Mouse (Mus musculus): ENCODE measurements at regions not wholly inside any gene's neighbourhood (a gene's known extent, or its start where the extent isn't known, plus 50 kb on each side); places are given as distances from the start of the nearest gene placed in this dataset.
"Not testable (repeated sequence)": the region's sequence is repeated elsewhere in the genome, so short reads cannot be mapped to it uniquely, and the experiment has no call there.

DNA sequence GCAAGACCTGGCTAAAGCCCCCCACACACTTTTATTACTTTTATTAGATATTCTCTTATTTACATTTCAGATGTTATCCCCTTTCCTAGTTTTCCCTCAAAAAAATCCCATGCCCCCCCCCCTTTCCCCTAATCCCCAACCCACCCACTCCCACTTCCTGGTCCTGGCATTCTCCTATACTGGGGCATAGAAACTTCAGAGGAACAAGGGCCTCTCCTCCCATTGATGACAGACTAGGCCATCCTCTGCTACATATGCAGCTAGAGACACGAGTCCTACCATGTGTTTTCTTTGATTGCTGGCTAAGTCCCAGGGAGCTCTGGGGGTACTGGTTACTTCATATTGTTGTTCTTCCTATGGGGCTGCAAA, 116.8 kb downstream of the Rfpl4b start:
- DNase-seq (ENCODE audit: low read depth) = not testable (repeated sequence)

DNA sequence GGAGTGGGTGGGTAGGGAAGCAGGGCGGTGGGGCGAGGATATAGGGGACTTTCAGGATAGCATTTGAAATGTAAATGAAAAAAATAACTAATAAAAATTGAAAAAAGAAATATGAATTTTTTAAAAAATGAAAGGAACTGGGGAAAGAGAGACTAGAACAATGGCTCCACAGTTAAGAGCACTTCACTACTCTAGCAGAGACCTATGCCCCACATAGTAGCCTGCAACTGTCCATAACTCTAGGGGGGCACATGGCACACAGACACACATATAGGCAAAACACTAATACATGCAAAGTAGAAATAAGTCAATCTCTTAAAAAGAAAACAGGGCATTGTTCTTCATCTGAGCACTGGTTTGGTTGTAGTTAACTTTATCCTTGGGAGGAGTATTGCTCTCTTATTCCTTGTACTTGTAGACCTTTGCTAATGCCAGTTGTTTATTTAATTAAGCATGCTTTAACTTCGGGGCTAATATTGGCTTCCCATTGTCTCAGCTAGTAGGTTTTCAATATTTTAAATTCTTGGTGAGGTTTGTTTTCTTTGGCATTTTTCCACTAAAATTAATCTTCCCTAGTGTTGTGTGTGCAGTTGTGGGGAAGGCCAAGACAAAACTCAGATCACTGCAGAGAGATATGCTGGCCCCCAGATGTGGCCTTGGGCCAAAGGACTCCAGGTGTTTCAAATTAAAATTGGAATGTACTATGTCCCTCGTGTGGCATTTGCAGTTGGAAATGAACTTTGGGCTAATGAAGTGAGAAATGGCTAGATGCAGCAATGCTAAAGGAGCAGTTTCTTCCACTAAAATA, 117.4 kb downstream of the Rfpl4b start:
- no peak for DNase-seq (ENCODE audit: low read depth)

DNA sequence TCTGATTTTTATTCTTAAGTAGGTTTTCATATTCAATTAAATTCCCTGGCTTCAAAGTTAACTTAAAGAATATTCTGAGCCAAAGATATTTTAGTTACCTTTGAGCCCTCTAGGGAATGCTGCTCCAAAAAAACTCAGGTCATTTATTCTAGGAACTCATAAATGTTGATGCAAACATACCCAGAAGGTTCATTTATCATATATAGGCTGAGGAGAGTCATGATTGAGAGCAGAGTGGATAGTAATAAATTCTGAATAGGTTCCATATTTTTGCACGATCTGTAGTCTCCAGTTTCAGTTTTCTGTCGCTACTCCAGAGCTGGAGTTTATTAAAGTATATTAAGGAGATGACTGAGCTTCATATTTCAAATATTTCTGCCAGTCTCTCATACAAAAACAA, 144.1 kb downstream of the Rfpl4b start:
- DNase-seq (ENCODE audit: low read depth) = no peak

DNA sequence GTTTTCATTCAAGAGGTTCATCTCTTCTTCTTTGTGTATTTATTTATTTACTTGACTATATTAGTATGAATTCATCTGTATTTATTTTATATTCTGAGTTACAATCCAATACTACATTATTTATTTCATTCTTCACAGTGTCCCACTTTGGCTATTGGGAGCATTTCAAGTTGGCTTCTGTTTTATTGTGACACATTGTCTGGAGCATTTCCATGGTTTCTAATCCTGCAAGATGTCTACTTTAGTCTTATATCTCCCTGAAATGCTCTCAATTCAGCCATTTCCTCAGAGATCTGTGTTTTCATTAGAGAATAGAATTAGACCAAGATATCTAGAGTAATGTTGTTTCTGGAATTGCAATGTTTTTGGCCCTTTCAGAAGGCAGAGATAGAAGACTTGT, 153.0 kb downstream of the Rfpl4b start:
- no peak for DNase-seq (ENCODE audit: low read depth)

DNA sequence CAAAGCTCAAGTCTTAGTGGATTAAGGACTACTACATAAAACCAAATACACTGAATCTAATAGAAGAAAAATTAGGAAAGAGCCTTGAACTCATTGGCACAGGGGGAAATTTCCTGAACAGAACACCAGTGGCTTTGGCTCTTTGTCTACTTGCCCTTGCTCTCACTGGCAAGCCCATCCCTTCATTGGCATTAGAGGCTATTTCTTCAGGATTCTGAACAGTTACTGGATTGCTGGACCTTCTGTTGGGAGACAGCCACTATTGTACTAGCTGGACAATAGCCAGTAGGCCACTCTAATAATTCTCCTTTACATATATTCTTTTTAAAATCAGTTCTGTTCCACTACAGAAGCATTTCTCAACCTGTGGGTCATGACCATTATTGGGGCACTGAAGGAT, 153.7 kb downstream of the Rfpl4b start:
- no peak for DNase-seq (ENCODE audit: low read depth)

DNA sequence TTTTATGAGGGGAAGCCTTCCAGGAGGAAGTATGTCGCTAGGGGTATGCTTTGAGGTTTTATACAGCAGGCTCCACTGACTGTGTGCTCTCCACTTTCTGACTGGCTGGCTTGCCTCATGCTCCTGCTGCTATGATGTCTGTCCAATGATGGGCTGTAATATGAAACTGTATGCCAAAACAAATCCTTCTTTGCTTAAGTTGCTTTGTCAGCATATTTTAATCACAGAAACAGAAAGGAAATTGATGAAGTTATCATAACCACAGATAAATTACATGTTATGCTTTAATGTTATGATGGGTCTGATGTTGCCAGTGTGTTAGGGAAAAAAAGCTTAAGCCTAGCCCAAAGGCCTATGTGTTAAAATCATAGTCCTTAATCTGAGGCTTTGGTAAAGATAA, 185.9 kb downstream of the Rfpl4b start:
- DNase-seq (ENCODE audit: low read depth) = no peak

DNA sequence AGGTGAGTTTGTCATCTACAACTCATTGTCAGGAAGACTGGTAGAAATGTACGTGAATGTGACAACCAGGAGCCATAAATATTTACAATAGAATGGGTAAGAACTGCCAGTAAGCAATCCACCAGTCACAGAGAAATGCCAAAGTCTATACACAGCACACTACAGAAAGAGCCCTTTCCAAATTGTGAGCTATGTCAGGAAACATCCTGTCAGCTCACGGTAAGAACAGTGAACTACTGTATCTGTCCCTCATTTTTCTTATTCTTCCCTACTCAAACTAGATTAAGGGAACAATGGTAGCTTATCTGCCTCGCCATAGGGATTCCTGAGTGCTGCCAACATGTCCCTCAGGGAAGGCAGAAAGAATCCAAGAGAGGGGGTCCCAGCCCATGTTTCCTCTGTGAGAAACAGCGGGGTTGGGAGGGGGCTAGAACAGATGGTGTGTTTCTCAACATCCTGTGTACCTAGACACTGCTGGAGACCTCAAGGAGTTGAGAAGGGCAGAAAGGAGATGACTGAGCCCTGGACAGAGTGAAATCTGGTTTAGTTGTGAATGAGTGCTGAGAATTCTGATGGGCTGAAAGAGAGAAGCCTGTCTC, 191.6 kb downstream of the Rfpl4b start:
- DNase-seq (ENCODE audit: low read depth) = no peak

DNA sequence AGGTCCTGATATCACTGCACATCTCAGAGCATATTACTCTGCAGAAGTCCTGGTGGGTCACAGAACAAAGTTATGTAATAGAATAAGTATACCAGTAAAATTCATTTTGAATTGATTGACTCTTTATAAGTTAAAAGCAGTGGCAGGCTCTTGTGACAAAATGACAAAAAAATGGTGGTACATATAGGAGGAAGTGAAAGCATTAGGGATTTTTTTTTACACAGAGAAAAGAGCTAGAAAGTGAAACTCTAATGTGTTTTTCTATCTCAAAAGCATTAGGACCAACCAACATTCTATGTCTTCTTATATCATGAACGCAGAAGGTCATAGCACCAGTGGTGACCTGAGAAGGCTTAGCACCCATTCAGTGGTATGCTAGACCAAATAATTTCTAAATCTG, 198.2 kb downstream of the Rfpl4b start:
- no peak for DNase-seq (ENCODE audit: low read depth)

DNA sequence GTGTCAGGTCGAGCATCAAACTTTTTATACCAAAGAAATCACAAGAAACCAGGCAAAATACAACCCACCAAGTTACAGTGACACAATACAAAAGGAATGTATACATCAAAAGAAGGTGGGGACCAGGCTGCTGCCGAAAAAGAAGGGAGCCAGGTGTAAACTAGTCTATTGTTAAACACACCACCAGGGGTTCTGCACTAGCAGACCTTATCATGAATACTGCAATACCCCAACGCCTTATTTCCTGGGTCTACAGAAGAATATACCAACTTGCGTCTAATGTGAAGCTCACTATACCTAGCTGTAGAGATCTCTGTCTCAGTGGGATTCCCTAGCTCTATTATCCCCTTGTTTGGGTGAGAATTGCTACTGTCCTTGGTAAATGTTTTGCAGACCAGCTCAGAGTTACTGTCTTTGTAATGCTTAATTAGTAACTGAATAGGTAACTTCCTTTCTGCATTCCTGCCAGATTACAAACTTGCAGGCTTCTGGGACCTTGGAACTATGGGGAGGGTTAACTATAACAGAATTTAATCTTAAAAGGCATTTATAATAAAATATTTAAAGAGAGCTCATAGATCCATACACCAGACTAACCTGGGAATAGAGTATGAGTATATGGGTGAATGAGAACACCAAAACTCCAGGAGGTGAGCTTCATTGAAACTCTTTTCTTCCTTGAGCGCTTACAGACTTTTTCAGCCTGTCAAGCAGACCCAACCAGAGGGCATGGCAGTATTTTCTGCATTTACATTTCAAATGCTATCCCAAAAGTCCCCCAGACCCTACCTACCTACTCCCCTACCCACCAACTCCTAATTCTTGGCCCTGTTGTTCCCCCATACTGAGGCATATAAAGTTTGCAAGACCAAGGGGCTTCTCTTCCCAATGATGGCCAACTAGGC, 211.7 kb downstream of the Rfpl4b start:
- DNase-seq (ENCODE audit: low read depth) = no peak

DNA sequence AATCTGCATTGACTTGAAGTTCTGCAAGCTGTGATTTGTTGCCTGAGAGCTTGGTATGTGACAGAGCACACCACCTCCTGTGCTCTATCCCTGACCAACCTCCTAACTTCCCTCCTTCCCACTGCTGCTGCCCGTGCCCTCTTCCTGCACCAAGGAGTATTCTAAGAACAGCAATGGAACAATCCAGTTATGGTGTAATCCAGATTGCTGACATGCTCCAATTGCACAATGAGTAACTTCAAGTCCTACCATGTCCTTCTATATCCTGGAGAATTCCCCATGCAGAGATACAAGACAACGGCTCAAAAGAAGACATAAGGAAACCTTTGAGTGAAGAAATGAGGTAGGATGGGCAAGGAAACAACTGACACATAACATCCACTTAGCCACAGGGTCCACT, 235.5 kb downstream of the Rfpl4b start:
- DNase-seq (ENCODE audit: low read depth) = no peak

DNA sequence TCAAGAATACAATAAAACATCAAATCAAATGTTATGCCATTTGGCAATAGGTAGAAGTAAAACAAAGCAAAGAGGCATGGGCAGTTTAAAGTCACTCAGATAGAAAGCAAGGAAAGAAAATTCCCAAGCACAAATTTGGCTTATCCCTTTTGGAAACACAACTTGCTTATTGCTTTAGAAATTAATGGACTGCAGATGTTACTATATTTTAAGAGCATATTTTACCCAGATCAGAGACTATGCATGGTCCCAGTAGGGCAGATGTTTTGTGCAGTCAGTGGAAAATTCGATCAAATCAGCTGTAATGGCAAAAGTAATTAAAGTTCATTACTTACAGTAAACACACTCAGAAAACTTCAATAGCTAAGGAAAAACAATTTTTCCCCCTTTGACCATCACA, 245.9 kb downstream of the Rfpl4b start:
- DNase-seq (ENCODE audit: low read depth) = no peak

DNA sequence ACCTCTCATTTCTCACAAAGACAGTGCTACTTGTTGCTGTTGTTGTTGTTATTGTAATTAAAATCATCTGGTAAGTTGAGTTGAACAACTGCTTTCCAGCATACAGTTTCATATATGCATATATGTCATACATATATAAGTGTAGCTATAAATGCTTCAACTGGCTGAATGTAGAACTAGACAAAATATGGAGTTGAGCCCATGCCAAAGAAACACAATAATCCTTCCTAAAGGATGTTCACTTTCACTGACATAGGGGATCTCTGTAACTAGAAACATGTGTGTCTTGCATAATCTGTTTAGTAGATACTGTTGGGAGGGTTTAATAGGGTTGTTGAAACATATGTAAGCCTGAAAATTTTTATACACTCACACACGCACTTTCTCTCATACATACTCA, 247.9 kb downstream of the Rfpl4b start:
- DNase-seq (ENCODE audit: low read depth) = no peak

DNA sequence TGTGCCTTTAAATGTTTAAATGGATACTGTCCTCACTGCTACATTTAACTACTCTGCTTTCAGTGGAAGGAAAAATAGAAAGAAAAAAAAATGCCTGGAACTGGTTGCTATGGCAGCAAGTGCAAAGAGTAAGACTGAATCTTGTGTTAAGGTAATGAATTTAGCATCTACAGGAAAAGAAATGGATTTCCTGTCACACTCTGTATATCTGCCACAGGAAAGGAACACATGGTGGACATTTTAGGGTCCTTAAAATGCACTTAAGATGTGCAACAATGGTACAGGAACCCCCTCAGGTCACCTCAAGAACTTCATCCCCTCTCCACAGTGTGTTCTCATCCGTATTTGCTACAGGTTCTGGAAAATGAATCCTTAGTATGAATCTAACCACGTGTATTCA, 248.4 kb downstream of the Rfpl4b start:
- no peak for DNase-seq (ENCODE audit: low read depth)

DNA sequence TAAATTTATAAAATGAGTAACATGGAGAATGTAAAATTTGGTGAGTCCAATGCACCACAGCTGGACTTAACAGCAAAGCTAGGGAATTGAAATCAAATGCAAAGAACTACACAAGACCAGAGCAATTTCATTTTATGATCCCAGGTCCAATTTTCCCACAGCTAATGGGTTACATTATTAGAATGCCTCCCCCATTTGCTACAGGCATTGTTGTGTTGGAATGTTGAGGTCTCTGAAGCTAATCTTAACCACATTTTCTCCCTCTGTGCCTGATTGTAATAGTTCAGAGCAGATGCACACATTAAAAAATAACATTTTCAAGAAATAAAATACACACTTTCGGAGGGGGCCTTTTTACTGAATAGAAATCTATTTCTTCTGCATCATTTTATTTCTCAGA, 254.3 kb downstream of the Rfpl4b start:
- DNase-seq (ENCODE audit: low read depth) = no peak

DNA sequence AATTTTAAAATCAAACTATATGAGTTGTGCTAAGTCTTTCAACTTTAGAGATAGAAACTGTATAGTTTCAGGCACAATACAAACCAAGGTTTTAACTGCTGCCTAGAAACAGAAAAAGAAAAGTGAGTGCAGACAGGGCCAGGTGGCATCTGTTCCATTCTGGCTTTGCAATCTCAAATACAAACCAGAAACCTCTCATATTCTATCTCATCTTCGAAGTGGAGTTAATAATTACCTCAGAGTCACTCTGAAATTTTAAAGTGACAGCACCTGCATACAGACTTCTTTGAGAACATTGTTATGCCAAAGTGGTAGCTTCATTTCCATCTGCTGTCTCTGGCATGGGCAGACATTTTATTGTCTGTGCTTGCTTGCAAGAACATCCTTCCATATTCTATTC, 255.2 kb downstream of the Rfpl4b start:
- no peak for DNase-seq (ENCODE audit: low read depth)

DNA sequence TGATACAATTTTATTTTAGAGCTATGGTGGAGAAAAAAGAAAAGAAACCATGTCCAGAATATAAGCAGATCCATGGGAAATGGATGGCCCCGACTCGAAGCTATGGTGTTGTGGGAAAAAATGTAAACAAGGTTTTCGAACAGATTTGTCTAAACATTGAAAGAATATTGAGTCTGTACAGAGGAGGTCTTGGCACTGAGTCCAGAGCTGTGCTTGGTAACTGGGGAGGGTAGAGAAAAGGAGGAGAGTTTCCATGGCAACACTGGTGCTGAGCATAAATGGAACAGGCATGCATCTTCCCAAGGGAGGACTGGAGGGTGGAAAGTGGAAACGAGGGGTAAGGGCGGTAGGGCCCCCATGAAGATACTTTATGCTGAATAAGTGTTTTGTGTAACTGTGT, 266.5 kb downstream of the Rfpl4b start:
- no peak for DNase-seq (ENCODE audit: low read depth)

DNA sequence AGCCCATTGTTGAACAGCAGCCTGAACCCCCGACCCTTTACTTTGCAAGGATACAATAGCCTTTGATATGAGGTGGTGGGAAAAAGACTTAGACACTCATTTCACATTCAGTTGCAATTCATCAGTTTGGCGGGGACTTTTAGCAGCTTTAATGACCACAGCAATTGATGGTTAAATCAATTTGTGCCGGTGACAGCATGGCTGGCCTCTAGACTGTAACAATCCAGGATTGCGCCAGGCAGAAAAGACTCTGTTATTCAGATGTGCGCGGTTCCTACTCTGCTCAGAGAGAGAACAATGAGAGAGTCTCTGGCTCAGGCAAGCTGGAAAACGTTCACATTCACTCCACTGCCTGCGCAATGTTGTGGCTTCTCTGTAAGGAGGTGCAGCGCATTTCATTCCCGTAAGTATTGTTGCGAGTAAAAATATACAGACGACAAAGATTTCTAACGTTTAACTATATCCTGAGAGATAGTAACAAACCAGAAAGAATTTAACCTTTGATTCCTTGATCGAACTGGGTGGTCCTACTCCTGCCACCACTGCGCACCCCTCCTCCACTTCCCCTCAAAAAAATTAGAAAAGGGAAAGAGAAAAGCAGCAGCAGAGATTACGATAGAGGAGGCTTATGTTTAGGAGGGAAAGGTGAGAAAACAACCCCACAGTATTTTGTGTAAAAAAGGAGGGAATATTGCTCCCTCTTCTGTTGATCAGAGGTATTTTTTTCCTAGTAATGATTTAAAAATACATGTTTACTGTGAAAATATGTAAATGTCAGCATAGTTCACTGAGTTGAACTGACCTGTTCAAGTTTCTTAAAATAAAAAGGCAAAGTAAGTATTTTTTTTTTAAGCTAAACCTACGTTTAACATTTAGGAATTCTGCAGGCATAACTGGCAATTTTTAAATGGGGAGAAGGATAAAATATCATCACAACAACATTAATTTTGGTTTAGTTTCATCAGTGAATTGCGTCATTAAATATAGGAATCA, 267.6 kb downstream of the Rfpl4b start:
- peak; percentile 5 for DNase-seq (ENCODE audit: low read depth)

DNA sequence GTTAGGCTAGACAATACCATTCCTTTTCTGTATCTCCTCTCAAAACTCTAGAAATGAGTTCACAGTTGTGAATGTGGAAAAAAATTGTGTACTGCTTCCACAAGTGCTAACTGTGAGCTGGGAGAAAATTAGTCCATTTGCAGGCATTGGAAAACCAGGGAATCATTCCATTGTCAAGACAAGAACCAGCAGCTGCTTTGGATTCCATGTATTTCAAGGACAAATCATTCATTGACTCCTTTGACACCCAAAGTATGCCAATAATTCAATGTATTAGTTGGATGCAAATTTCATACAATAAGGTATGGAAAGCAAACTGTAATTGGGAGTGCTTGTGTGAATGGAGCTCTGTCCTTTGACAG, 268.3 kb downstream of the Rfpl4b start:
- DNase-seq (ENCODE audit: low read depth) = no peak

DNA sequence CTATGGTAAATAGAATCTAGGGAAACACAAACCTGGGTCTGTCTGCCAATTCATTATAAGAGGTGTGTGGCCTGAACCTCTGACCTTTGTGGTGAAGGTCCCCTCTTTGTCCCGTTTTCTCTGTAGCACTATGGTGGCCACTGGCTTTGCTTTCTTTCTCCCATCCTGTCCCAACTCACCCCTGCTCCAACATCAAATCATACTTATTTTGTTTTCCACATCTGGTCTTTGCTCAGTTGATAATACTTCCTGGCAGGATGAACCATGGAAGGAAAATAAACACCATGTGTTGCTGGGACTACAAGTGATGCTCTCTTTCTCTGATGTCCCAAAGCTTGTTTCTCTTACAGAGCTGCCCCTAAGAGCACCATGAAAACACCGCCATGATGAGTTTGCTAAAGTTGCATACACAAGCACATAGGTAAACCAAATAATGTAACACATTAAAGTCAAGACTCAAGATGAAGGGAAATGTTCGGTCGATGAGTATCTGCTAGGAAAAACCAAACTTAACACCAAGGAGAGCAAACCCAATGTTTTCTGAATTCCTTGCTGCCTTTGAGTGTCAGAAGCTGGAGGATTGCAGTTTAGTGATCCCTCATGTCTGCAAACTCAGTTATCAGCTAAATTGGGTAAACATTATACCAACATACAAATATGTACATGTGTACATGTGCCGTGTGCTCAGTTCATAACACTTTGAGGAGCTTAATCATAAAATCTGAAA, 269.1 kb downstream of the Rfpl4b start:
- no peak for DNase-seq (ENCODE audit: low read depth)

DNA sequence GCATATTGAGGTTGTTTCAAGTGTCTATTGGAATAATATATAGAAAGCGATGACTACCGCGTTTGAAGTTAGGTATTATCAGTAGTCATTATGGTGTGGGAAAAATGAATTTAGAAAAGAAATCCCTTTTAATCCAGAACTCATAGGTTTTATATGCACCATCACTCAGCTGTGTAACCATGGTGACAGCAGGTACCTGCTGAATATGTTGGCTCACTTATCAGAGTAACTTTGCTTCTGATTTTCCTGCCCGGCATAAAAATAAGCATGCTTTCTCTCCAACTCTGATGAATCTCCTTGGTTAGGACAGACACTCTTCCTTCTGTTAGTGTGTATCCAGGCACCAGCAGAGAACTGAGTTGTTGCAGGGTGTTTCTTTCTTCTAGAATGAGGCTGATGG, 281.5 kb downstream of the Rfpl4b start:
- no peak for DNase-seq (ENCODE audit: low read depth)

DNA sequence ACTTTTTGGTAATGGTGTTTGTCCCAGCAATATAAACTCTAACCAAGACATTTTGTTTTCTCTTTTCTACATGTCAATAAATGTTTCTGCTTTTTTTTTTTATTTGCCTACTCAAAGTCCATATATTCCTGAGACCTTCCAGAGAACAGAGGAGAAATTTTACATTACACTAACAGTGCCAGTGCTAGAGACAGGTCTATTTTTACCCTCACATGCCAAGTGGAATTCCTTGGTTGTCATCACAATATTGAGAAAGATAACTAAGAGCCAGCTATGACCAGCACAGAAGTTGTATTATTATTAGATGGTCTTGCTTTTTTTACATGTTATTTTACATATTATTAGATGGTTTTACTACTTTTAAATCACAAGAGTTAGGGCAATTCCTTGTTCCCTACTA, 282.8 kb downstream of the Rfpl4b start:
- DNase-seq (ENCODE audit: low read depth) = no peak

Data from naive thymus-derived CD4-positive, alpha-beta T cell, adult 2 months (primary cell).